Mouse (Mus musculus) megakaryocyte, embryonic 14.5 days (primary cell): Measurements from ENCODE around the gene Styxl1.

Experiments used
- FLI1 ChIP-seq: IDR thresholded peaks from 2 replicates; pipeline ENCODE4 v1.6.1; 2012; ENCODE audit warnings: low read length, inconsistent platforms, mixed read lengths
- GATA1 ChIP-seq: IDR thresholded peaks from 3 replicates; pipeline ENCODE4 v1.6.1; 2012; ENCODE audit warnings: mixed read lengths, low read length, inconsistent platforms, borderline replicate concordance

GRCm38 (mm10) chr5:135806555-135807262, 28.5 kb upstream of the Styxl1 start, which contains the start of gene Srrm3:
- no peak for TF ChIP-seq GATA1
- no peak for TF ChIP-seq FLI1
